Mouse (Mus musculus) testis, postnatal 14 days (tissue): Measurements from ENCODE around the gene Mpp1.

Experiments used
- DNase-seq: peaks from one replicate; pipeline ENCODE4 v3.0.0; 2021; ENCODE audit warnings: low spot score

The Mpp1 gene

DNA sequence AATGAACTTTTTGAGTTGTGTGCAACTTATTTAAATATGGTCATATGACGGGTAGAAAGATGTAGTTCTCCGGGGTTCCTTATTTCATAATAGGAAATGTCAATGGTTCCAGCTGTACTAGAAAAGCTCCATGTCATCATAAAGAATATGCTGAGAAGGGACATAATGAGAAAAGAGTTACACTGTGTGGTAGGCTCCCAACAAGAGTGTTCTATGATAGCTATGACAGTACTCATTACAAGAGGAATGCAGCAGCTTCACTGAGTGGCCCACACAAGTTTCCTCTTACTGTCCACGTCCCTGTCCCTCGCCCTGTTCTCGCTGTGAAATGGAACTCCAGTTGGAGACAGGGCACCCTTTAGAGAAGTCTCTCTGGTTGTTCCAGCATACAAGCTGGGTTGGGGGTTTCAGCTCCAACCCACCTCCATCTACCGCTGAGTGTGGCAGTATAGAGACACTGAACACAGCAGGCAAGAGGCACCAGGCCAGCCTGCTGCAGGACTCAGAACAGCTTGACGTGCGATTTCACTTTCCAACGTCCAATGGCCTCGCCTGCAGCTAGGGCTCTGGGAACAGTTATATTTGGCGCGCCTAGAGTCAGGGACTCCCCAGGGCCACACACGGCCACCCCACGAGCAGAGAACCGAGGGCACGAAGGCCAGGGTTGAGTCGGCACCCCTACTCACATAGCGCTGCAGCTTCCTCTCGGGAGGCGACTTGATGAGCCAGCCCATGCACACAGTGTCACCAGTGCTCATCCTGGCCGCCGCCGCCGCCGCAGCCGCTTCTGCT, 46.6 kb downstream of the Mpp1 start:
- peak; percentile 3 for DNase-seq

DNA sequence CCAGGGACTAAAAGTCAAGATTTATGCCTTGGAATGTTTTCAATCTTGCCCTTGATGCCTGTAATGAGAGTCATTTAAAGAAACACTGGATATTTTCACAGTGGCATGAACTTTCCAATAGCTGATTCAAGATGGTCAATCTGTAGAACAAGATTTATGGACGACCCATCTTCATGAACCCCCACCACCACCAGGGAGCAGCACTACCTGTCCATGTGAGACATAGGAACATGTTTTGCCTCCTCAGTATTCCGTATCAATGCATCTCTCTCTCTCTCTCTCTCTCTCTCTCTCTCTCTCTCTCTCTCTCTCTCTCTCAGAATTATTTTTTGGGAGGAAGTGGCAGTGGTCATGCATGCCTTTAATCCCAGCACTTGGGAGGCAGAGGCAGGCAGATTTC, 48.5 kb downstream of the Mpp1 start:
- no peak for DNase-seq
